8 mouse cellular contexts compared by ENCODE assay signal in the genomic region with DNA sequence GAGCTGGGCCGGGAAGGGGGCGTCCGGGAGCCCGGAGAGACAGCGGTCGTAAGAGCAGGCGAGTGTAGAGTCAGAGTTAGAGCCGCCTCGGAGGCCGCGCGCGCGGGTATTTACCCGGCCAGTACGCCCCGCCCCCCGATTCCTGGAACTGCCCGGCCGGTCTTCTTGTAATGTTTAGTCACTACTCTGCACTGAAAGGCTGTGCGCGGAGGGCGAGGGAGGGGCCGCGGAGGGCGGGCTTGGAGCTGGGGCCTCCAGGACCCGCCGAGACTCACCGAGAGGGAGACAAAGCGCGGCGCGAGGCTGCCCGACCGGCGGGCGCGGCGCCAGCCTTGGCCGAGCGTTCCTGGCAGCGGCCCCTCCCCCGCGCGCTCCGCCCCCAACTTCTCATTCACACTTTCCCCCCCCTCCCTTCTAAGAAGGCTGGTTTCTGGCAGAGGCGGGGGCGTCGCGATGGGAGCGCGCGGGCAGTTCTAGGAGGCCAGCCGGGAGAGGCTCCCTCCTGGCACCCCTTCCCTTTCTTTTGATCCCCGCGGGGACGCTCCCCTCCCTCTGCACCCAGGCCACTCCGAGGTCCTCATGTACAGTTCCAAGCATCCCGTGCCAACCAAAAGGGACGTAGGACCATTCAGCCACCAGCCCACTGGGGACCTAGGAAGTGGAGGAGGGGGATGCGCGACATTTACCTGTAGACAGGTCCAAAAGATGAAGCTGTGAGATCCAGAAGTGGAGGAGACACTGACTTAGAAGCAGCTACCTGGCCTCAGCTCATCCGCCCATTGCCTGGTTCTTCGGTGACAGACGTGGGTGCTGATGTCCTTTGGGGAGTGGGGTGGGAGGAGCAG. TPM values are rescaled to one million over a fixed set of nuclear protein-coding genes. Genes with fewer than 3 reads are reported as not detected.
DNase-seq lines count a peak whose midpoint lies in the region; ATAC-seq and TF ChIP-seq lines count a peak whose summit lies in the region.

No protein-coding gene starts in this region.

- peak; percentile 94 for DNase-seq in CD4-positive helper T cell, adult 2 months (ENCODE audit: low read depth, low spot score)
- peak; percentile 98 for DNase-seq in brain, embryonic 14.5 days (ENCODE audit: low read depth)
- DNase-seq in liver: peak; percentile 98
- DNase-seq in splenic B cell, adult 2 months (ENCODE audit: low read depth, low spot score): peak; percentile 82

- H3K27ac ChIP-seq in heart, embryonic 11.5 days (ENCODE audit: low read depth, low read length): peak overlapping the region; percentile 93
- H3K27ac ChIP-seq in kidney, embryonic 16.5 days (ENCODE audit: low read length): peak overlapping the region; percentile 96

- H3K4me1 ChIP-seq in heart, embryonic 11.5 days (ENCODE audit: control insufficient read depth, insufficient read depth, low read length): peaks cover 46% of the 10 kb centered on the region
- H3K4me1 ChIP-seq in kidney, embryonic 16.5 days (ENCODE audit: insufficient read depth, low read length): peaks cover 59% of the 10 kb centered on the region

- TF ChIP-seq CTCF in brain, embryonic 14.5 days (IDR thresholded peaks at IDR 0.05; ENCODE audit: borderline replicate concordance, extremely low read depth, insufficient read depth, insufficient read length): no peak

- H3K9me3 ChIP-seq in heart, embryonic 11.5 days (replicated peaks; ENCODE audit: control insufficient read depth, low read length): no peaks in the 10 kb centered on the region
- no peaks in the 10 kb centered on the region for H3K9me3 ChIP-seq in kidney, embryonic 16.5 days (ENCODE audit: low read length)

- peak overlapping the region; percentile 98 for H3K4me2 ChIP-seq in heart, embryonic 11.5 days
- peak overlapping the region; percentile 85 for H3K4me2 ChIP-seq in kidney, embryonic 16.5 days (replicated peaks; ENCODE audit: low read depth, low read length)

- ATAC-seq in erythroblast, adult 5-6 weeks (replicated peaks; ENCODE audit: low FRiP score, poor library complexity, severe bottlenecking): peak; percentile 31
- ATAC-seq in heart, embryonic 11.5 days (replicated peaks; ENCODE audit: insufficient number of reproducible peaks, low FRiP score, low TSS enrichment): peak; percentile 94
- peak; percentile 94 for ATAC-seq in kidney, embryonic 16.5 days (ENCODE audit: low FRiP score, low TSS enrichment)
- peak; percentile 70 for ATAC-seq in monocyte, adult 5-6 weeks (replicated peaks; ENCODE audit: insufficient number of reproducible peaks, low FRiP score, low TSS enrichment, poor library complexity, severe bottlenecking)

- H3K27me3 ChIP-seq in heart, embryonic 11.5 days (ENCODE audit: control insufficient read depth, insufficient read depth, low read length): peaks cover 37% of the 10 kb centered on the region
- peaks cover 7% of the 10 kb centered on the region; the same call in 1 of the 2 replicates for H3K27me3 ChIP-seq in kidney, embryonic 16.5 days (ENCODE audit: insufficient read depth, low read length)
- H3K27me3 ChIP-seq in splenic B cell, adult 2 months (ENCODE audit: control insufficient read depth, insufficient read depth, low read length, poor library complexity, severe bottlenecking): no peaks in the 10 kb centered on the region

- peak overlapping the region; percentile 74 for H3K9ac ChIP-seq in heart, embryonic 11.5 days (ENCODE audit: low read depth, low read length)
- H3K9ac ChIP-seq in kidney, embryonic 16.5 days (replicated peaks; ENCODE audit: low read length): peak overlapping the region; percentile 91

- H3K4me3 ChIP-seq in heart, embryonic 11.5 days (ENCODE audit: low read depth, low read length): peak overlapping the region; percentile 73
- H3K4me3 ChIP-seq in kidney, embryonic 16.5 days (ENCODE audit: low read length): peak overlapping the region; percentile 76

- H3K36me3 ChIP-seq in heart, embryonic 11.5 days (ENCODE audit: control insufficient read depth, insufficient read depth, low read length): no peaks in the 10 kb centered on the region
- peaks cover 5% of the 10 kb centered on the region; the same call in 1 of the 2 replicates for H3K36me3 ChIP-seq in kidney, embryonic 16.5 days (ENCODE audit: insufficient read depth, low read length)
- no peaks in the 10 kb centered on the region for H3K36me3 ChIP-seq in splenic B cell, adult 2 months (ENCODE audit: control insufficient read depth, insufficient read depth, low read length, poor library complexity, severe bottlenecking)

- under 1% methylated on average over 50 of the region's 65 CpGs for WGBS in heart, embryonic 11.5 days (ENCODE audit: insufficient replicate concordance)
- 0% methylated on average over 59 of the region's 65 CpGs for WGBS in kidney, embryonic 16.5 days

- peak; percentile 94 for TF ChIP-seq POLR2A in brain, embryonic 14.5 days (IDR thresholded peaks at IDR 0.05; ENCODE audit: borderline replicate concordance, extremely low read depth, insufficient read depth, insufficient read length, poor library complexity, severe bottlenecking)

RNA-seq across cellular contexts. Expression of gene Socs3, which starts 0.5 kb away (rescaled TPM):
- polyA plus RNA-seq in brain, embryonic 14.5 days (2012; rRNA removed): 8.4 and 13.6 TPM in 2 replicates
- total RNA-seq in erythroblast, adult 5-6 weeks (2015; ENCODE audit: low replicate concordance): 0.19 and 0.42 TPM in 2 replicates
- total RNA-seq in erythroblast, adult 5-6 weeks (2017; ENCODE audit: low replicate concordance): 1.3 and 1.5 TPM in 2 replicates
- polyA plus RNA-seq in heart, embryonic 11.5 days (2014; fragmentation: Nextera tagmentation; extraction: Ambion mirVana): 3.6 and 4.5 TPM in 2 replicates
- 14.6 and 15.9 TPM in 2 replicates for polyA plus RNA-seq in kidney, embryonic 16.5 days (2015; fragmentation: Nextera tagmentation; extraction: Ambion mirVana)
- total RNA-seq in monocyte, adult 5-6 weeks (2017): 67.9 to 84.4 TPM (median 70.9 TPM) in 3 replicates

RNA-seq across cellular contexts. Expression of gene Pgs1, which starts 16.8 kb away (rescaled TPM):
- polyA plus RNA-seq in brain, embryonic 14.5 days (2012; rRNA removed): 48.5 and 55.7 TPM in 2 replicates
- 9.2 and 14.6 TPM in 2 replicates for total RNA-seq in erythroblast, adult 5-6 weeks (2015; ENCODE audit: low replicate concordance)
- total RNA-seq in erythroblast, adult 5-6 weeks (2017; ENCODE audit: low replicate concordance): 20.8 and 32.9 TPM in 2 replicates
- 26.5 and 27.4 TPM in 2 replicates for polyA plus RNA-seq in heart, embryonic 11.5 days (2014; fragmentation: Nextera tagmentation; extraction: Ambion mirVana)
- polyA plus RNA-seq in kidney, embryonic 16.5 days (2015; fragmentation: Nextera tagmentation; extraction: Ambion mirVana): 37.5 and 41.8 TPM in 2 replicates
- total RNA-seq in monocyte, adult 5-6 weeks (2017): 20.4 to 31.7 TPM (median 30.1 TPM) in 3 replicates

Comparison
In these comparisons a context has a peak if more than half of its experiments do, and no peak if none do; other contexts are left out.
1. Peak in every context shown above with its lines: DNase-seq, ATAC-seq, H3K4me3 ChIP-seq and H3K27ac ChIP-seq.
2. ATAC-seq: peak in every context shown above with its lines; median percentile 94 in heart, embryonic 11.5 days; 94 in kidney, embryonic 16.5 days; 70 in monocyte, adult 5-6 weeks; 31 in erythroblast, adult 5-6 weeks.